Mouse (Mus musculus) liver, embryonic 16.5 days (tissue): ENCODE measurements around the gene Dlgap1. TPM values are rescaled to one million over a fixed set of nuclear protein-coding genes. Genes with fewer than 3 reads are reported as not detected.

ENCODE experiments used
- ATAC-seq: fragments of 200-750 bp; cut with Nextera tagmentation; 2 replicates; pipeline ENCODE4 v1.8.0; 2017; ENCODE audit warnings: low read depth, mild to moderate bottlenecking, moderate number of reproducible peaks, moderate library complexity
- H3K27ac ChIP-seq: fragments of 300-500 bp; sonication (generic); 2 replicates; pipeline ENCODE4 v1.5.1; 2014; ENCODE audit warnings: mild to moderate bottlenecking, low read length
- H3K27me3 ChIP-seq: fragments of 300-500 bp; sonication (generic); 2 replicates; pipeline ENCODE4 v1.6.1; 2014; ENCODE audit warnings: low read depth, low read length, mixed read lengths; ENCODE audit not compliant: control insufficient read depth, insufficient read depth
- H3K36me3 ChIP-seq: fragments of 300-500 bp; sonication (generic); 2 replicates; pipeline ENCODE4 v1.6.1; 2014; ENCODE audit warnings: mild to moderate bottlenecking; ENCODE audit not compliant: control insufficient read depth, insufficient read depth
- H3K4me1 ChIP-seq: fragments of 300-500 bp; sonication (generic); 2 replicates; pipeline ENCODE4 v1.6.1; 2014; ENCODE audit warnings: low read depth, low read length, mixed read lengths; ENCODE audit not compliant: control insufficient read depth
- H3K4me2 ChIP-seq: fragments of 300-500 bp; sonication (generic); 2 replicates; pipeline ENCODE4 v1.6.1; 2014; ENCODE audit warnings: low read depth, low read length, mixed read lengths
- H3K4me3 ChIP-seq: fragments of 300-500 bp; sonication (generic); 2 replicates; pipeline ENCODE4 v1.5.1; 2014; ENCODE audit warnings: low read depth, mild to moderate bottlenecking, low read length
- H3K9ac ChIP-seq: fragments of 300-500 bp; sonication (generic); 2 replicates; pipeline ENCODE4 v1.6.1; 2014; ENCODE audit warnings: low read depth, low read length
- H3K9me3 ChIP-seq: fragments of 300-500 bp; sonication (generic); replicated peaks from 2 replicates; pipeline ENCODE4 v1.6.1; 2016; ENCODE audit warnings: low read length; ENCODE audit not compliant: control insufficient read depth
- whole genome bisulfite sequencing: fragments of 180-500 bp; shearing (Covaris S2); extraction: QIAGEN DNeasy Blood & Tissue Kit; methylation state at CpG from one replicate; pipeline ENCODE4 v1.1.7; 2014; ENCODE audit not compliant: insufficient replicate concordance; 5-methylcytosine and 5-hydroxymethylcytosine counted together
- polyA plus RNA-seq: library from polyadenylated mRNA; unstranded; fragments of >200 nt; fragmentation: Nextera tagmentation; extraction: Ambion mirVana; gene quantifications from 2 replicates; pipeline ENCODE4 v1.2.1, GENCODE M21; 2015

The Dlgap1 gene
- polyA plus RNA-seq, 1 experiment from 2014 or later: 0.09 TPM

DNA sequence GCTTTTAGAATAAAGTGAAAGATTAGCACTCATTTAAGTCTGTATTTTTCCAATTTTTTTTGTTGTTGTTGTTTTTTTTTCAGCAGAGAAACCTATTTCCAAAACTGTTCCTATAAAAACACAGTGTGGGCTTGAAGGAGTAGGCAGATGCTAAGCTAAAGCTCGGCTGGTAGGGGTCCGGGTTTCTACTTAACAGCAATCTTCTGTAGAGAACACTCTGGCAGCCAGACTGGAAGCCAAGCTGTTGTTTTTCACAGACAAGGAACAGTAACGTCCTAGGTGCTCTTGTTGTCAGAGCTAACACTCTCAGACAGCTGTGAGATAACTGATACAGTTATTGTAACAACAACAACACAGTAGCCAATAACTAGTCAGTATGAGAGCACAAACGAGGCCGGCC lies 468.4 kb downstream of the Dlgap1 start:
- no peaks in the 10 kb centered on the region for H3K36me3 ChIP-seq
- no peak overlapping the region for H3K4me2 ChIP-seq
- no peaks in the 10 kb centered on the region for H3K27me3 ChIP-seq
- H3K27ac ChIP-seq: no peak overlapping the region
- no peak for ATAC-seq
- no peak overlapping the region for H3K9ac ChIP-seq
- no peaks in the 10 kb centered on the region for H3K9me3 ChIP-seq
- no peak overlapping the region for H3K4me3 ChIP-seq
- 58% methylated on average over 5 of the region's 5 CpGs for WGBS
- H3K4me1 ChIP-seq: no peaks in the 10 kb centered on the region

DNA sequence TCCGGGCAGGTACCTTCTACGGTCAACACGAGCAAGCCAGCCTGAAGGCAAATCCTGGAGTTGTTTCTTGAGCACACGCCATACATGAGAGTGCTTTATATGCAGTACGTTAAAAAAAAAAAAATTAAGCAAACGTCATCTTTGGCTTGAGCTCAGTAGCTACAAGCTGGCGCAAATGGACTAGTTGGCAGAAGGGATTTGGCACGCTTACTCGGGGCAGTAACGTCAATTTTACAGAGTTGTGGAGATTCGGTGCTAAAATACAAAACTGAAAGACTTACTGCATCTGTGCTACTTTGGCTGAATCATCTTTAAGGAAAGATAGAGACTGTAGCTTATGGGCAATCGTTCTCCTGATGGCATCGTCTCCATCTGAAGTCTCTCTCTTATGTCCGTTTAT lies 474.1 kb downstream of the Dlgap1 start:
- no peaks in the 10 kb centered on the region for H3K9me3 ChIP-seq
- no peak for ATAC-seq
- no peak overlapping the region for H3K9ac ChIP-seq
- WGBS: 74% methylated on average over 14 of the region's 14 CpGs
- no peak overlapping the region for H3K4me3 ChIP-seq
- no peak overlapping the region for H3K27ac ChIP-seq
- H3K4me2 ChIP-seq: no peak overlapping the region
- no peaks in the 10 kb centered on the region for H3K27me3 ChIP-seq
- H3K36me3 ChIP-seq: no peaks in the 10 kb centered on the region
- H3K4me1 ChIP-seq: no peaks in the 10 kb centered on the region

DNA sequence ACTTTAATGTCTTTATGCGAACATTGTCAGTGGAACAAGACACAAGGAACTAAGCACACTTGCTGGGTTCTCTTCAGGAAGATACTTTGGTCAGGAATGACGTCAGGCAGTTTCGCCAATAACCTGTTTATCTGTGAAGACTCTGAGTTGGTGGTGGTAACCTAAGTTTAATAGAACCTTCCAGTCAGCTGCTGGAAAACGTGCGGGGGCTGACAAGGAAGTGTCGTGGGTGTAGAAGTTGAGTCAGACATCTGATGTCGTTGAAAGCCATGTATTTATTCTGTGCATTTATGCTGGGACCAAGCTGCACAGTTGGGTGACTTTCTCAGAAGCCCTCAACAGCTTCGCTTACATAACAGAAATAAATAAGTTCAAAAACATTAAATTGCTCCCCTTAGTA lies 477.6 kb downstream of the Dlgap1 start:
- H3K4me2 ChIP-seq: no peak overlapping the region
- WGBS: 58% methylated on average over 8 of the region's 8 CpGs
- no peak overlapping the region for H3K4me3 ChIP-seq
- no peaks in the 10 kb centered on the region for H3K36me3 ChIP-seq
- H3K9ac ChIP-seq: no peak overlapping the region
- no peak overlapping the region for H3K27ac ChIP-seq
- ATAC-seq: no peak
- no peaks in the 10 kb centered on the region for H3K4me1 ChIP-seq
- H3K9me3 ChIP-seq: no peaks in the 10 kb centered on the region
- H3K27me3 ChIP-seq: no peaks in the 10 kb centered on the region

DNA sequence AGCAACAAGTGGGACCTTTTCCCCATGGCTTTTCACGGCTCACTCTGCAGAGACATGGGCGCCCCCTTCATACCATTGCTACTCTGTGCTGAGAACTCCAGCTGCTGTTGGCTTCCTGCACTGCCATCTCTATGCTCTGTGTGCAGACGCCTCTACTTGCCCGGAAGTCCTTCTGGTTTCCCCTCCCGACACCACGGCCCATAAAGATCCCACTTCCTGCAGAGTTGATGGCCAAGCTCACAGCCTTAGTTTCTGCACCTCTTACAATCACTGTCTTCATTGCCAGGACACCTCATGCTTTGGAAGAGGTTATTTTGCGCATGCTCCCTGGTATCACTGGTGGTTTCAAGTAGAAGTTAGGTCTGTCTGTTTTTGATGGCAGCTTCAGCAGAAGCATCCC lies 486.2 kb downstream of the Dlgap1 start:
- H3K36me3 ChIP-seq: no peaks in the 10 kb centered on the region
- no peak overlapping the region for H3K4me3 ChIP-seq
- 46% methylated on average over 7 of the region's 7 CpGs for WGBS
- no peaks in the 10 kb centered on the region for H3K27me3 ChIP-seq
- H3K4me2 ChIP-seq: no peak overlapping the region
- no peak overlapping the region for H3K27ac ChIP-seq
- H3K4me1 ChIP-seq: no peaks in the 10 kb centered on the region
- no peak overlapping the region for H3K9ac ChIP-seq
- no peaks in the 10 kb centered on the region for H3K9me3 ChIP-seq
- no peak for ATAC-seq

- Histone ChIP-seq H3K36me3 (no peaks in the 10 kb centered on the region), H3K9ac (no peak overlapping the region), H3K4me3 (no peak overlapping the region), H3K4me1 (no peaks in the 10 kb centered on the region), H3K27ac (no peak overlapping the region), H3K9me3 (no peaks in the 10 kb centered on the region), H3K4me2 (no peak overlapping the region), H3K27me3 (no peaks in the 10 kb centered on the region)
- ATAC-seq: no peak
- 59% methylated on average over 1 of the region's 1 CpGs for WGBS
Observed at GRCm38 (mm10) chr17:70457103-70457502, 488.2 kb downstream of the Dlgap1 start.

- WGBS: 65% methylated on average over 8 of the region's 8 CpGs
- ATAC-seq: no peak
Observed at GRCm38 (mm10) chr17:70462231-70462630, 493.4 kb downstream of the Dlgap1 start.

DNA sequence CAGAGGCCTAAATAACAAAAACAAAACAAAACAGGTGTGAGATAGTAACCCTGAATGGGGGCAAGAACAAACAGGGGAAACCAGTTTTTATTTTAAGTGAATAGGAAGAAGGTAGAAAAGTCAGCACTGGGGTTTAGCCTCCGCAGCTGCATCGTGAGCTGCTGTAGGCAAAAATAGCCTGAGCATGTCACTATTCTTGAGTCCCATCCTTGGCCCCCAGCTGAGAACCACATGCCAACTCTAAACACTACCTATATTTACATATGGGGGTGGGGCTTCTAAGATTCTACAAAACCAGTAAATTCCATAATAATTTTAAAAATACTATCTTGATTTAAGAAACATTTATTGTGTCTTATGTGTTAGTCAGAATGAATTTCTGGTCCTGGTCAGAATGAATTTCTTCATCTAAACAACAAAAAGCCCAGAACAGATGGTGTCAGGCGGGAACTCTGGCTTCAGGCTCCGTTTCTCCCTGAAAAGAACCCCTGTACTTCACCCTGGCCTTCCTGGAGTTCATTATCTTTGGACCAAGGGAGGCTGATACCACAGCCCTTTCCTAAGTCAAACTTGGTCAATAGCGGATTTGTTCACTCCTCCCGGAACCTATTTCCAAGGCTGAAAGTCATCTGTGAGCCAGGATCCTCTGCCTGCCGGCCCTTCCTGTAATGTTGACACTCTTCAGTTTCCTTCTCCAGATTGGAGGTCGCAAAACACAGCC lies 494.1 kb downstream of the Dlgap1 start:
- no peaks in the 10 kb centered on the region for H3K27me3 ChIP-seq
- H3K9me3 ChIP-seq: no peaks in the 10 kb centered on the region
- H3K36me3 ChIP-seq: no peaks in the 10 kb centered on the region
- no peak overlapping the region for H3K27ac ChIP-seq
- no peak for ATAC-seq
- H3K9ac ChIP-seq: no peak overlapping the region
- 50% methylated on average over 8 of the region's 8 CpGs for WGBS
- H3K4me3 ChIP-seq: no peak overlapping the region
- no peaks in the 10 kb centered on the region for H3K4me1 ChIP-seq
- H3K4me2 ChIP-seq: no peak overlapping the region

More at GRCm38 (mm10) chr17:70462231-70462630, 493.4 kb downstream of the Dlgap1 start:
- H3K4me2 ChIP-seq: no peak overlapping the region
- H3K27ac ChIP-seq: no peak overlapping the region
- H3K4me1 ChIP-seq: no peaks in the 10 kb centered on the region
- no peaks in the 10 kb centered on the region for H3K9me3 ChIP-seq
- H3K36me3 ChIP-seq: no peaks in the 10 kb centered on the region
- no peak overlapping the region for H3K9ac ChIP-seq
- H3K27me3 ChIP-seq: no peaks in the 10 kb centered on the region
- no peak overlapping the region for H3K4me3 ChIP-seq

DNA sequence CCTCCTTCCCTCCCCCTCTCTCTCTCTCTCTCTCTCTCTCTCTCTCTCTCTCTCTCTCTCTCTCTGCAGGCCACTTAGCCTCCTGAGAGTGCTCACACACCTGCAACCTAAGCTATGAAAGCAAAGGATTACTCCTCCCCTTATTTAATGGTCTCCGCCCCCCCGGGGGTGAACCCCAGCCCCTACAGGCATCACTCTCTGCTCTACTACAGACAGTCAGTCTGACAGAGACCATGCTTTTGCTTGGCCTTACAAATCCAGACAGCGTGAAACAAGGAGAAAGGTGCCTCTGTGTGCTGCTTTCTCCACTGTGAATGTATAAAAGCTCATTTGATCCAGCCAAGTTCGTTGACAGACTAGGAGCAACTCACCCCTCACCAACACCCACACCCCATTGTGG lies 497.5 kb downstream of the Dlgap1 start:
- H3K36me3 ChIP-seq: no peaks in the 10 kb centered on the region
- no peak overlapping the region for H3K4me2 ChIP-seq
- H3K27ac ChIP-seq: no peak overlapping the region
- H3K4me1 ChIP-seq: no peaks in the 10 kb centered on the region
- no peak overlapping the region for H3K9ac ChIP-seq
- no peaks in the 10 kb centered on the region for H3K27me3 ChIP-seq
- ATAC-seq: no peak
- no peak overlapping the region for H3K4me3 ChIP-seq
- no peaks in the 10 kb centered on the region for H3K9me3 ChIP-seq
- 40% methylated on average over 4 of the region's 4 CpGs for WGBS

GRCm38 (mm10) chr17:70470970-70471371 lies 502.1 kb downstream of the Dlgap1 start:
- Histone ChIP-seq H3K4me2 (no peak overlapping the region), H3K4me1 (no peaks in the 10 kb centered on the region), H3K36me3 (no peaks in the 10 kb centered on the region), H3K9me3 (no peaks in the 10 kb centered on the region), H3K9ac (no peak overlapping the region), H3K27me3 (no peaks in the 10 kb centered on the region), H3K4me3 (no peak overlapping the region), H3K27ac (no peak overlapping the region)
- ATAC-seq: no peak
- 39% methylated on average over 7 of the region's 7 CpGs for WGBS
